Mouse (Mus musculus): Measurements from ENCODE around the gene Gmfb. TPM values are rescaled to one million over a fixed set of nuclear protein-coding genes. Genes with fewer than 3 reads are reported as not detected.

Gene Gmfb
- total RNA-seq, 1 experiment from 2014 or later, result 94.4 TPM

Other genes starting within 250 kb of the Gmfb start
- gene Cdkn3, start 61.7 kb downstream of the Gmfb start, total RNA-seq (2017), result 22.3 and 30.2 TPM in 2 replicates
- 70.5 and 81.4 TPM in 2 replicates for gene Cnih1, start 33.8 kb downstream of the Gmfb start, total RNA-seq (2017)
- 11.5 and 21.0 TPM in 2 replicates for gene Cgrrf1, start 9.9 kb upstream of the Gmfb start, total RNA-seq (2017)
- 0.15 and 0.18 TPM in 2 replicates for gene Samd4, start 60.6 kb upstream of the Gmfb start, total RNA-seq (2017)

All from common myeloid progenitor, adult 5-6 weeks (primary cell).